Mouse (Mus musculus): ENCODE results near the gene Sox5. TPM values are rescaled to one million over a fixed set of nuclear protein-coding genes. Genes with fewer than 3 reads are reported as not detected.
A peak's percentile ranks its signal among the peaks of the same experiment; 100 is the strongest.

The Sox5 gene
- polyA plus RNA-seq, 1 experiment from 2014 or later: 54.7 TPM

GRCm38 (mm10) chr6:144251222-144252170 lies 530.3 kb downstream of the Sox5 start:
- Histone ChIP-seq H3K27ac (replicated peaks; ENCODE audit: low read depth, low read length) (no peak overlapping the region), H3K36me3 (ENCODE audit: control insufficient read depth, insufficient read depth, low read length) (no peaks in the 10 kb centered on the region), H3K9me3 (ENCODE audit: control insufficient read depth, low read length) (no peaks in the 10 kb centered on the region), H3K4me3 (ENCODE audit: low read depth, low read length) (no peak overlapping the region), H3K4me2 (ENCODE audit: low read depth, severe bottlenecking) (no peak overlapping the region), H3K4me1 (ENCODE audit: control insufficient read depth, insufficient read depth, low read length) (peaks cover 4% of the 10 kb centered on the region), H3K9ac (ENCODE audit: low read length) (no peak overlapping the region), H3K27me3 (ENCODE audit: control insufficient read depth, insufficient read depth, low read length) (no peaks in the 10 kb centered on the region)
- 47% methylated on average over 18 of the region's 18 CpGs for WGBS
- ATAC-seq (ENCODE audit: insufficient number of reproducible peaks, low FRiP score, low TSS enrichment, low read depth) (0 out of 2 replicates have a peak, but pooled peaks have one; percentile 44), DNase-seq (ENCODE audit: low spot score) (peak; percentile 41)

GRCm38 (mm10) chr6:144250625-144251181 lies 531.1 kb downstream of the Sox5 start:
- Histone ChIP-seq H3K27me3 (ENCODE audit: control insufficient read depth, insufficient read depth, low read length) (no peaks in the 10 kb centered on the region), H3K4me1 (ENCODE audit: control insufficient read depth, insufficient read depth, low read length) (peaks cover 4% of the 10 kb centered on the region), H3K36me3 (ENCODE audit: control insufficient read depth, insufficient read depth, low read length) (no peaks in the 10 kb centered on the region), H3K4me3 (ENCODE audit: low read depth, low read length) (no peak overlapping the region), H3K27ac (replicated peaks; ENCODE audit: low read depth, low read length) (no peak overlapping the region), H3K9me3 (ENCODE audit: control insufficient read depth, low read length) (no peaks in the 10 kb centered on the region), H3K4me2 (ENCODE audit: low read depth, severe bottlenecking) (no peak overlapping the region), H3K9ac (ENCODE audit: low read length) (no peak overlapping the region)
- 44% methylated on average over 6 of the region's 6 CpGs for WGBS
- ATAC-seq (ENCODE audit: insufficient number of reproducible peaks, low FRiP score, low TSS enrichment, low read depth) (no peak), DNase-seq (ENCODE audit: low spot score) (no peak)

- Histone ChIP-seq H3K4me1 (ENCODE audit: control insufficient read depth, insufficient read depth, low read length) (no peaks in the 10 kb centered on the region), H3K36me3 (ENCODE audit: control insufficient read depth, insufficient read depth, low read length) (no peaks in the 10 kb centered on the region), H3K27ac (replicated peaks; ENCODE audit: low read depth, low read length) (no peak overlapping the region), H3K9ac (ENCODE audit: low read length) (no peak overlapping the region), H3K4me2 (ENCODE audit: low read depth, severe bottlenecking) (no peak overlapping the region), H3K27me3 (ENCODE audit: control insufficient read depth, insufficient read depth, low read length) (no peaks in the 10 kb centered on the region), H3K9me3 (ENCODE audit: control insufficient read depth, low read length) (no peaks in the 10 kb centered on the region), H3K4me3 (ENCODE audit: low read depth, low read length) (no peak overlapping the region)
- ATAC-seq (ENCODE audit: insufficient number of reproducible peaks, low FRiP score, low TSS enrichment, low read depth) (no peak), DNase-seq (ENCODE audit: low spot score) (no peak)
- 50% methylated on average over 11 of the region's 11 CpGs for WGBS
Measured at GRCm38 (mm10) chr6:144236581-144236980, 545.2 kb downstream of the Sox5 start.

GRCm38 (mm10) chr6:144203970-144204369 lies 577.8 kb downstream of the Sox5 start:
- peaks cover 15% of the 10 kb centered on the region for H3K4me1 ChIP-seq (ENCODE audit: control insufficient read depth, insufficient read depth, low read length)
- no peak overlapping the region for H3K27ac ChIP-seq (replicated peaks; ENCODE audit: low read depth, low read length)
- no peak overlapping the region for H3K9ac ChIP-seq (ENCODE audit: low read length)

GRCm38 (mm10) chr6:144203013-144203412 lies 578.8 kb downstream of the Sox5 start:
- WGBS: 49% methylated on average over 12 of the region's 12 CpGs
- Histone ChIP-seq H3K9me3 (ENCODE audit: control insufficient read depth, low read length) (no peaks in the 10 kb centered on the region), H3K4me1 (ENCODE audit: control insufficient read depth, insufficient read depth, low read length) (peaks cover 15% of the 10 kb centered on the region), H3K9ac (ENCODE audit: low read length) (peak overlapping the region; percentile 13; the same call in 1 of the 2 replicates), H3K4me2 (ENCODE audit: low read depth, severe bottlenecking) (peak overlapping the region; percentile 8; the same call in 1 of the 2 replicates), H3K4me3 (ENCODE audit: low read depth, low read length) (peak overlapping the region; percentile 2; the same call in 1 of the 2 replicates), H3K36me3 (ENCODE audit: control insufficient read depth, insufficient read depth, low read length) (no peaks in the 10 kb centered on the region), H3K27me3 (ENCODE audit: control insufficient read depth, insufficient read depth, low read length) (no peaks in the 10 kb centered on the region), H3K27ac (replicated peaks; ENCODE audit: low read depth, low read length) (no peak overlapping the region)
- ATAC-seq (ENCODE audit: insufficient number of reproducible peaks, low FRiP score, low TSS enrichment, low read depth): no peak
- no peak for DNase-seq (ENCODE audit: low spot score)

More at GRCm38 (mm10) chr6:144203970-144204369, 577.8 kb downstream of the Sox5 start:
- H3K4me2 ChIP-seq (ENCODE audit: low read depth, severe bottlenecking): no peak overlapping the region
- no peak for ATAC-seq (ENCODE audit: insufficient number of reproducible peaks, low FRiP score, low TSS enrichment, low read depth)
- peak; percentile 36 for DNase-seq (ENCODE audit: low spot score)
- WGBS: 40% methylated on average over 8 of the region's 8 CpGs
- H3K27me3 ChIP-seq (ENCODE audit: control insufficient read depth, insufficient read depth, low read length): no peaks in the 10 kb centered on the region
- no peak overlapping the region for H3K4me3 ChIP-seq (ENCODE audit: low read depth, low read length)
- no peaks in the 10 kb centered on the region for H3K36me3 ChIP-seq (ENCODE audit: control insufficient read depth, insufficient read depth, low read length)
- H3K9me3 ChIP-seq (ENCODE audit: control insufficient read depth, low read length): no peaks in the 10 kb centered on the region

- Histone ChIP-seq H3K27me3 (ENCODE audit: control insufficient read depth, insufficient read depth, low read length) (no peaks in the 10 kb centered on the region), H3K27ac (replicated peaks; ENCODE audit: low read depth, low read length) (no peak overlapping the region), H3K9ac (ENCODE audit: low read length) (no peak overlapping the region), H3K9me3 (ENCODE audit: control insufficient read depth, low read length) (no peaks in the 10 kb centered on the region), H3K4me2 (ENCODE audit: low read depth, severe bottlenecking) (no peak overlapping the region), H3K4me3 (ENCODE audit: low read depth, low read length) (no peak overlapping the region), H3K4me1 (ENCODE audit: control insufficient read depth, insufficient read depth, low read length) (peaks cover 13% of the 10 kb centered on the region), H3K36me3 (ENCODE audit: control insufficient read depth, insufficient read depth, low read length) (no peaks in the 10 kb centered on the region)
- no peak for ATAC-seq (ENCODE audit: insufficient number of reproducible peaks, low FRiP score, low TSS enrichment, low read depth)
- DNase-seq (ENCODE audit: low spot score): peak; percentile 19
- WGBS: 78% methylated on average over 5 of the region's 5 CpGs
Measured at GRCm38 (mm10) chr6:144201402-144202040, 580.3 kb downstream of the Sox5 start.

- Histone ChIP-seq H3K4me2 (ENCODE audit: low read depth, severe bottlenecking) (no peak overlapping the region), H3K9me3 (ENCODE audit: control insufficient read depth, low read length) (no peaks in the 10 kb centered on the region), H3K27ac (replicated peaks; ENCODE audit: low read depth, low read length) (no peak overlapping the region), H3K4me3 (ENCODE audit: low read depth, low read length) (no peak overlapping the region), H3K36me3 (ENCODE audit: control insufficient read depth, insufficient read depth, low read length) (no peaks in the 10 kb centered on the region), H3K4me1 (ENCODE audit: control insufficient read depth, insufficient read depth, low read length) (no peaks in the 10 kb centered on the region), H3K9ac (ENCODE audit: low read length) (no peak overlapping the region), H3K27me3 (ENCODE audit: control insufficient read depth, insufficient read depth, low read length) (no peaks in the 10 kb centered on the region)
- DNase-seq (ENCODE audit: low spot score) (peak; percentile 20), ATAC-seq (ENCODE audit: insufficient number of reproducible peaks, low FRiP score, low TSS enrichment, low read depth) (no peak)
- 70% methylated on average over 16 of the region's 16 CpGs for WGBS
Measured at GRCm38 (mm10) chr6:144197209-144198119, 584.3 kb downstream of the Sox5 start.

All from limb, embryonic 11.5 days (tissue).